Mouse (Mus musculus) liver (tissue): ENCODE measurements at regions not wholly inside any gene's neighbourhood (a gene's known extent, or its start where the extent isn't known, plus 50 kb on each side); places are given as distances from the start of the nearest gene placed in this dataset.

ENCODE experiments used
- DNase-seq: peaks from one replicate; pipeline ENCODE4 v3.0.0-alpha.2; 2020; ENCODE audit warnings: mixed read lengths

DNA sequence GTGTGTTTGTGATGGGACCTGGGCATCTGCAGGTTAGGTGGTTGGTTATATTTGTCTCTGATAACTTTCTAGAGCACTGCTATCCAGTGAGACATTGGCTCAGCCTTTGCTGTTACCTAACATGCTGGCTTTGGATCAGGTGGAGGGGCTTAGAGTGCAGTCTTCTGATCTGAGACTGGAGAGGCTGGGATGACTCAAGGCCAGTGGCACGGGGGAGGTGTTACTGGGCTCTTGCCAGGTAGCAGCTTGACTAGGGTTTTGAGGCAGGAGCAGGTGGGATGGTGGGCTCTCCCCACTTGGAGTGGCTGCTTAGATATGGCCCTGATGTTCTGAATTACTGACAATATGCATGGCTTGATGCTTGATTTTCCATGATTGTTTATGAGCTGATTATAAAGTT is 236.0 kb downstream of the Zfp704 start:
- no peak for DNase-seq

DNA sequence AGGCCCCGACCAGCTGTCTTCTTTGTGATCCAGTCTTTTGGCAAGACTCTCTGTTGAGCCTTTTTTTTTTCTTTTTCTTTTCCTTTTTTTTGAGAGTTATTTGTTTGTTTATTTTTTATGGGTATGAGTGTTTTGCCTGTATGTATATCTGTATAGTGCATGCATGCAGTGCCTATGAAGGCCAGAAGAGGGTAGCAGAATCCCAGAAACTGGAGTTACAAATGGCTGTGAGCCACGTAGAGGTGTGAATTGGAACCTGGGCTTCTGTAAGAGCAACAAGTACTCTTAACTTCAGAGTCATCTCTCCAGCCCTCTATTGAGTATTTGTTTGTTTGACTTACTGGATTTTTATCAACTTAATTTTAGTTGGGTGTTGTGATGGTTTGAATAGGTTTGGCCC is 239.8 kb downstream of the Zfp704 start:
- DNase-seq = no peak

DNA sequence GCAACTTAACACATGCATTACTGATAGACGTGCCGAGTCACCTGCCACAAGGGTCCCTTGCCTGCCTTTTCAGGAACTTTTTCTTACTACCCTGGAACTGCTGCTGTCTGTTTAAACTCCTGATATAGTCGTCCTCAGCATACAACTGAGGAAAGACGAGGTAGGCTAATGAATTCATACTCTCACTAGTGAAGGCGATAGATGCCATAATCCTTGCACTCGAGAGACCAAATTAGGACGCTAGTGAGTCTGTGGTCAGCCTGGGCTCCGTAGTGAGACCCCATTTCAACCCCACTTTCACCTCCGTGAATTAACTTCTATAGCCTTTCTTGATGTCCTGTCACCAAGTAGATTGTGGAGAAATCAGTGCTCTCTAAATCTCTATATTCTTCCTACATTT is 244.1 kb downstream of the Zfp704 start:
- DNase-seq = no peak

DNA sequence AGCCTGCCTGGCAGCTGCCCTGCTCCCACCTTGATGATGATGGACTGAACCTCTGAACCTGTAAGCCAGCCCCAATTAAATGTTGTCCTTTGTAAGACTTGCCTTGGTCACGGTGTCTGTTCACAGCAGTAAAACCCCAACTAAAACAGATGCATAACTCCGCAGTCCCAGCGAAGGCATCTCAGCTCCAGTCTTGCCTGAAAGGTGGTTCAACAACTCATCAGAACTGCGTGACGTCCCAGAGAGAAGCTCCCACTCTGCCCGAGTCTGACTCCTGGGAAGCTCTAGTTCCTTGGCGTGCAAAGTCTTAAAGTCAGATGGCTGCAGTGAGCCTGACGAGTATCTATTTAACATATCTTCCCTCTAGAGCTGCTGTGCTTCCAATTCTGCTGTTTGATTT is 250.7 kb downstream of the Zfp704 start:
- no peak for DNase-seq

DNA sequence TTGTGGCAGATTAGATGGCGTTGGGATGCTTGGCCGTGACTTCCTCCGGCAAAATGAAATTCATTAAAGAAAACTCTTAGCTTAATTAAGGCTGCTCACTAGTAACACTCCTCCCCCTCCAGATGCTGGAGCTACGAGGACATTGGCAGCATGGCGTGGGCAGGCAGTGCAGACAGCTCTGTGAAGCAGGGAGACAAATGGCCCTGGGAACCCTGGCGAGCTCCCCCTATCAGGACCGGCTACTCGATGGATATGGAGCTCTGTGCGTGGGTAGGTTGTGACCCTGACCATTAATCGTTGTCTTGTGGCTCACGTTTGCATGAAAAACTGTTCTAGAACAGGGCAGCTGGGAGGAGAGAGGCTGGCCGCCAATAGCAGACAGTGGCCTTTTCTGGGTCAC is 251.8 kb downstream of the Zfp704 start:
- no peak for DNase-seq

DNA sequence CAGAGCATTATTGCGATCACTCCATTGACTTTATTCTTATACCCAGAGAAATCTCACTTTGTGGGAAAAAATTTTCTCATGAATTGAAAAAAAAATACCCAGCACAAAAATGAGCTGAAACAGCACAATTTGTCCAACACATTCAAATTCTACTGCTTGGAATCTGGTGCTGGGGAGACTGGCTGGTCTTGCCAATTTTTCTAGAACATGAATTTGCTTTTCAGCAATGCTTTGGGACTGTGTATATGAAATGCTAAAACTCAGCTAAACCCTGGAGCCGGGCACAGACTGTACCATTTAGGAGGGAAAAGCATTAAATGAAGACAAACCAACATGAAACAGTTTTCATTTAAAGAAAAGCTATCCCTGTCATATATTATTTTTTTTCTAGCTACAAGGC is 252.2 kb downstream of the Zfp704 start:
- DNase-seq = no peak

DNA sequence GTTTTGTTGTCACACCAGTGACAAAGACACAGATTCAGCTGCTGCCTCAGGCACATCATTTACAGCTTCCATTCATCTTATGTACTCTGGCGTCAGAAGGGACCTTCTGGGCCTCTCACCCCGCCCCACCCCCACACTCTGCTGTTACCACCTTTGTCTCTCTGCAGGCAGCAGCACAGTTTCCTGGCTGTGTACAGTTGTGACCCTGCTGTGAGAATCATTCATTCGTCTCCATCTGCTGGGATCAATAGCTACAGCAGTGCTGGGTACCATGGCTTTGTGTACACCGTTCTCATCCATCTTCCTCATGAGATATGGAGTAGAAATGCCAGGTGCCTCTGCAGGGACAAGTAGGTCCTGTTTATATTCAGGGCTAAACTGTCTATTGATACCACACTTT is 254.0 kb downstream of the Zfp704 start:
- no peak for DNase-seq

DNA sequence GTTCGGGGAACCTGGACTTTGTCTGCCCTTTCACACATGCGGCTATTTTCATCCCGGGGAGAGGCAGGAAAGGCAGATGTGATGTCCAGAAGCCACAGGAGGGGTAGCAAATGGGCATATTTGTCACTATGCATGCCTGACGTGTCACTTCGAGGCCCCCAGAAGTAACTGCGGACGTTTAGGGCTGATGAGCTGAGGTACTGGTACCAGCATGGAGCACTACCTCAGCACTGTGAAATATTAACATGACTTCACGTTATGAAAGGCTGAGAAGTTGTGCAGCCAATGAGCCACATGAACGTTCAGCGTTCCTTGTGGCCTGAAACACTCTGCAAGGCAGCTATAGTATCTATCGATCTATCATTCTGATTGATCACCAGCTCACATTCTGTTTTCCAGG is 255.1 kb downstream of the Zfp704 start:
- no peak for DNase-seq

DNA sequence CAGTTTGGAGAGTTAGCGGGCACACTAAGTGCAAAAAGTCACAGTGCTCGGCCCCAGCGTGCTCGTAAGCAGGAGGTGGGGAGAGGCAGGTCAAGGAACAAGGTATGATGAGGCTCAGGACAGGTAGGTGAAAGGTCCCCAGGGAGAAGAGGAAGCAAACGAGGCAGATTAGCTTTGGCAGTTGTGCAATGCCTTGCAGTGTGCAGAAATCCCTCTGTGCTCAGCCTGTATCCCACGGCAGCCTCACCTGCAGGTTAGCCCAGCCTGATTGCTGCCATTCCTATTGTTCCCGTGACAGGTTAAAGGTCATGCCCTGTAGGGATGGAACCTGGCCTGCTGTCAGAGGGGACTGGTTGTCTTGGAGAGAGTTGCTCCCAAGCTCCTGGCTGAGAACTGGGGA is 257.6 kb downstream of the Zfp704 start:
- DNase-seq = no peak

DNA sequence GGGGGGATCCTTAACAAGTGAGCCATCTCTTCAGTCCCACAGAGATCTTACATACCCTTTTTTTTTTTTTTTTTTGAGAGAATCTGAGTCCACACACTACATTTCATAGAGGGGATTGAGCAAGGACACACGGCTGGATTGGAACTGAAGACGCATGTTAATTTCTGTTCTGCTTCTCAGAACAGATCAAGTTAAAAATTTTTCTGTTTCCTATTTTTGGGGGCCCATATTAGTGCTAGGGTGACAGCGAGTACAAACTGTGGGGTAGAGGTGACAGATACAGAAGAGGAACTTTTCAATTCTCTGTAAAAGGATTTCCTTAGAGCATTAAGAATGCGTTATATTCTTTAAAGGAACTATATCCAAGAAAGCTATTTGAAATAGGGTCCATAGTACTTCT is 260.1 kb downstream of the Zfp704 start:
- DNase-seq = no peak

DNA sequence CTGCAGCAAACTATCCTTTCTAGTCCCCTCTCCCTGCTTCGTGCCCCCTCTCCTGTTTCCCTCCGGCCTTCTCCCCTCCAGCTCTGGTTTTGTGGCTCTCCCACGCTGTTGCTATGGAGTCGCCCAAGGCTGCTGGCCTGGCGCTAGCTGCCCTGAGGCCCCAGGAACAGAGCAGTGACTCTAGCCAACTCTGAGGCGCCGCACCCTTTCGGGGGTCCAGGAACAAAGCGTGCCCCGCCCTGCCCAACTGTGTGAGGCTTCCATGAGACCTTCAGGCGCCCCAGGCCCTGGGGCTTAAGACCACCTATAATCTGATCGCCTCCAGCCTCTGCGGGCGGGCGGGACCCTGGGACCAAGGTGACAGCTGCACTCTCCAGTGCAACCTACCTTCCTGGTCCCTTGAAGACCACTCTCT is 262.4 kb downstream of the Zfp704 start:
- peak; percentile 19 for DNase-seq

DNA sequence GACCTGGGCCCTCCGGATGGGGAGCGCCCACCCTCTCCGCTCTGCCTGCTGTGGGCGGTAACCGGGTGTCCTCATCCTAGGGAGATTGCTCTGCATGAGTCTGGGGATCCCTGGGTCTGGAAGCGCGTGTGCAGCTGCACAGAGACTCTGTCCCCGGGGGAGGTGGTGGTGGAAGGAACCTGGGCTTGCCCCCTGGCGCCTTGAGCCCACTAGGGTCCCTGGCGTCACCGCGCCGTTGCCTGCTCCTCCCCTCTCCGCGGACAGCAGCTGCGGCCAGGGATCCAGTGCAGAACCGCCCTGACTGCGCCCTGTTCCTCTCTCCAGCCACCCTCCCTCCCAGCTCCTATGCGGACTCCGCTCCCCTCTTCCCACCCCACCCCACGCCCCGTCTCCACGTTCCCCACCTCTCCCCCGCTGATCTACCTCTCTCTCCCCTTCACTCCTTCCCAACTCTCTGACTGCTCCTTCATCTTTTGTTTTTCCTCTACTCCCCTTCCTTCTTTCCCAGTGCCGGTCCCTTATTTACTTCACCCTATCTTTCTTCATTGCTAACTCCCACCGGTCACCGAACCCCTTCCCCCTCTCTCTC is 262.9 kb downstream of the Zfp704 start:
- DNase-seq = peak; percentile 24

DNA sequence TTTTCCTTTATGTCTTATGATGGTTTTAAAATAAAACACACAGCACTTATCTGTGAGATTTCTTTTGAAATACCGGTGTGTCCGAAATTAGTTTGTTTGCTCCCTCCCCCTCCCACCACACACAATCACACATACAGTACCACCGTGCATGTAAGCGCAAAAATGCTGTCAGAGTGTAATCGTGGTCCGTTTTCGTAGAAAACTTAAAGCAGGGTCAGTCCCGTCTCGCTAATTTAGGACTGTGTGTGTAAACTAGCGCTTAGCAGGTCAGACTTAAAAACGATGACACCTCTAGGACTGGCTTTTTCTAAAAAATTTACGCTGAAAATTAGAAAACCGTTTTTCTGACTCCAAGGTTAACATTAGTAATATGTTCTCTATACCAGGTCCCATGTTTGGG is 263.5 kb downstream of the Zfp704 start:
- DNase-seq = no peak

DNA sequence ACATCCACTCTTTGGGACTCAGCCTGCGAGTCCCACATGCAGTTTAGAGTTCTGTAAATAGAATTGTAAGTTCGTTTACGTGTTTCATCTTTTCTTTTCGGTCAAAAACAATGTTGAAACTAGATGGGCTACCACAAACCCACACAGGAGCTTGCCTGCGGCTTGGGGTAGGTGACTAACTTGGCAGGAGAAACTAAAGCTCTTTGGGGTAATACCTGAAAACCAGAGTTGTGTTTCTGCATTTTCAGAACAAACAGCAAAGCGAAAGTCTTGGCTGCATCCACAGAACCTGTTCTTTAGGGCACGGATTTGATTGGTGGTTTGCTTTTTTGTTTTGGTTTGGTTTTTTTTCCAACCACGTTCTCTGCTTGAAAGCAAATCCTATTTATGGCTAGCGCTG is 264.0 kb downstream of the Zfp704 start:
- no peak for DNase-seq

DNA sequence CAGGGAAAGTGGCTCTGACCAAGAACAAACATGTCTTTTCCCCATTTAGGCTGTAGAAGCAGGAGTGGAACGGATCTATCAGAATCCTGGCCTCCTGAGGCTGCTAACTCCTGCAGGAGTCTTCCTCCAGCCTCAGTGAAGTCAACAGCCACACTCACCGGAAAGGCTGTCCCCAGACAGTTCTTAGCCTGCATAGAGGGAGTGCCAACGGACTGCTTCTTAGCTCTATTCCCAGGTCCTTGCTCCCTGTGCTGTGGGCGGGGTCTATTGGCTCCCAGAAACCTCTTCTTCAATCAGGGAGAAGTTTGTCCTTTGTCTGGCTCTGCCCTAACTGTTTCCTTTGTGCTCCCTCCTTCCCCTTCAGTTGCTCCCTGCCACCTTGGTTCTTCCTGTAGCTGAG is 266.3 kb downstream of the Zfp704 start:
- DNase-seq = no peak

DNA sequence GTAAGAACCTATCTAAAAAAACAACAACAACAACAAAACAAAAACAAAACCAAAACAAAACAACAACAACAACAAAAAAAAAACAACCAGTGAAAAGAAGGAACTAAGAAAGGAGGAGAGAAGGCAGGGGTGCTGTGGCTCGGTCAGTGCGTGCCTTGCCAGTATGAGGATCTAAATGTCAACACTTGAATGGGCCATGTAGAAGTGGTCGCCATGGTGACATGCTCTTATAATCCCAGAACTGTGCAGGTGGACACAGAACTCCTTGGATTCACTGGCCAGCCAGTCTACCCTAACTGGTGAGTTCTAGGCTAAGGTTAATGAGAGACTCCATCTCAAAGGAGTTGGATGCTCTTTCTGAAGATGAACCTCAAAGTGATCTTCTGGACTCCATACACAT is 267.7 kb downstream of the Zfp704 start:
- no peak for DNase-seq

DNA sequence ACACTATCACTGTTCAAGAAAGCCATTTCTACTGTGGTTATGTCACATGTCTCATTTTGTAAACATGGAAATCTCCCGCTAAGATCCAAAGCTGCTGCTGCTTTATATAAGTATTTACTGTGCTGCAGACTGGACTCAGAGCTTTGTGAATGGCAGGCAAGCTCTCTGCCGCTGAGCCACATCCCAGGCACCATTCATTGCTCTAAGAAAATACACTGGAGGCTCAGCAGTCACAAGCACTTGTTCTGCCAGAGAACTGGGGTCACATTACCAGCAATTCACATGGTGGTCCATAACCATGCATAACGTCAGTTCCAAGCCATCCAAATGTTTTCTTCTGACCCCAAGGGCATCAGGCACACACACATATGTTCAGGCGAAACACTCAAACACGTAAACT is 268.2 kb downstream of the Zfp704 start:
- no peak for DNase-seq

DNA sequence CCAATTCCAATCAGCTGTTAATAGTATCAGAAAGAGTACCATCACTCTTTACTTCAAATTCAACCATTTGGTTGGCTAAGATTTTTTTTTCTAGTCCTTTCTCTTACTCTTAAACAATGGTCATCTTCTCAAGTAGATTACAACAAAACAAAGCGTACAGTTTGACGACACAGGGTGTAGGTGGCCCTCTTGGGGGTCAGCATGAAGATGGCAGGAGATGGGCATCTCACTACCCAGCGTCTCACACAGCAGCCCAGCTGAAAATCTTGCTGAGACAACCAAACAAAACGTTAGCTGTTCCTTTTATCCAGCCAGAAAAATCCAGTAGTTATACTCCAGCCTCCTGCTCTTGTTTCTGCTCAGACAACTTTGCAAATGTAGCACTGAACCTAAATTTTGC is 268.6 kb downstream of the Zfp704 start:
- no peak for DNase-seq

DNA sequence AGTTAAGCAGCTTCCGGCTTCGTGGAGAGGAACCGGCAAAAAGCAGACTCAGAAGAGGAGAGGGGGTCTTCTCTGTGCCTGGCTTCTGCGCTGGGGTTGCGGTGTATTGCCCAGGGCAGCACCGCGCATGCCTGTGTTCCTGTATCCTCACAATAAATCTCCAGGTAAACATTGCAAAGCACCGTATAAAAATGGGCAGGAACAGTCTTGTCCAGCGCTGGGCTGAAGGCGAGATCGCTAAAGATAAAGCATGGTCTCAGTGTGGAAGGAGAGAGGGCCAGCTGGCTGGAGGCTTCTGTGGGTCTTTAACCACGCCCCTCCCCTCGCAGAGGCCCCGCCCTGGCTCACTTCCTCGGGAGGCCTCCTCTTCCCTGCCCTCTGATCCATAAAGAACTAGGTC is 269.1 kb downstream of the Zfp704 start:
- DNase-seq = peak; percentile 50

DNA sequence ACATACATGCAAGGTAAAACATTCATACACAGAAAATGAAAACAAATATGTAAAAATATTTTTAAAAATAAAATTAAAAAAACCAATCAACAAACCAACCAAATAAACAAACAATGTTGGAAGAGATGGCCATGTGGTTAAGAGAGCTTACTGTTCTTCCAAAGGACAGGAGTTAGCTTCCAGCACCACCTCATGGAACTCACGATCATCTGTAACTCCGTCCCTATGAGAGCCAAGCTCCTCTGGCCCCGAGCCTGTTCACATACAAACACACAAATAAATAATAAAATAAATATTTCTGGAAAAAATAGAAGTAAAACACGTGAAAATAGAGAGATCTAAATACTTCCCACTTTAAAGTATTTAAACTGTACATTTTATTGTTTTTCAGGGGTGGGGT is 269.5 kb downstream of the Zfp704 start:
- DNase-seq = no peak

DNA sequence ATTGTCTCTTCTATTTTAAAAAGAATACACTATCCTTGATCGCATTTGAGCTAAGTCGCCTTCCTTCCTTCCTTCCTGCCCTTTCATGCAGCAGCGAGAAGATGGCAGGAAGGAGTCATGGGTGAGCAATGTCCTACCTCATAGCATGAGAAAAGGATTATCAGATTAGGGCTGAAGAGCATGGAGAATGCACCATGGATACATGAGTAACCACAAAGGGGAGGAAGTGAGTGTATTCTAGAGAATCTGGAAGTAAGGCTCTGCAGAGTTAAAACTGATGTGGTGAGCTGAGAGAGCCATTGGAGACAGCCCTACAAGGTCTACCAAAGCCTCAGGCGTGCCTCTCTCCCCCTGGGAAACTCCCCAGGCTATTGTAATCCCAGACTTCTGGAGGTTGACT is 270.2 kb downstream of the Zfp704 start:
- no peak for DNase-seq

DNA sequence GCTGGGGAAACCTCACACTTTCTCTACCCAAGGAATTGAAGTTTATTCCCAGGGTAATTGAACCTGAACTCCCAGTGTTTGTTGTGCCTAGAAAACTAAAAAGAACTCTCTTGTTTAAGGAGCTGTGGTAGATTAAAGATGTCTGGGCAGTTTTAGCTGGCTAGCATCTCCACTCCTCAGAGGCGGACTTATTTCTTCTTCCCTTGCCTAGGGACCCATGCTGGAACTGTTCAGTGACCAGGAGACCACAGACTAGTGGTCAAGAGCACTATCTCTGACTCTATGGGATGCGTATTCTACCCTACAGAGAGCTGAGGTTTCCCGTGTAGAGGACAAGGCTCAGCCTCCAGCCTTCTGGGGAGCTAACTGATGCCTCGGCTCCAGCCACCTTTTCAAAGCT is 274.3 kb downstream of the Zfp704 start:
- no peak for DNase-seq
